Mouse (Mus musculus) embryonic facial prominence, embryonic 12.5 days (tissue): ENCODE measurements around the gene Prdm9. TPM values are rescaled to one million over a fixed set of nuclear protein-coding genes. Genes with fewer than 3 reads are reported as not detected.

Source experiments
- ATAC-seq: fragments of 200-750 bp; cut with Nextera tagmentation; 2 replicates; pipeline ENCODE4 v1.8.0; 2017; ENCODE audit not compliant: insufficient number of reproducible peaks, insufficient read depth, low FRiP score, low TSS enrichment
- H3K27ac ChIP-seq: fragments of 300-500 bp; sonication (generic); 2 replicates; pipeline ENCODE4 v1.5.1; 2016; ENCODE audit warnings: mild to moderate bottlenecking
- H3K27me3 ChIP-seq: fragments of 300-500 bp; sonication (generic); 2 replicates; pipeline ENCODE4 v1.6.1; 2016; ENCODE audit warnings: mild to moderate bottlenecking, moderate library complexity
- H3K36me3 ChIP-seq: fragments of 300-500 bp; sonication (generic); 2 replicates; pipeline ENCODE4 v1.6.1; 2016; ENCODE audit warnings: mild to moderate bottlenecking
- H3K4me1 ChIP-seq: fragments of 300-500 bp; sonication (generic); 2 replicates; pipeline ENCODE4 v1.6.1; 2016
- H3K4me2 ChIP-seq: fragments of 300-500 bp; sonication (generic); replicated peaks from 2 replicates; pipeline ENCODE4 v1.6.1; 2016; ENCODE audit warnings: mild to moderate bottlenecking, moderate library complexity
- H3K4me3 ChIP-seq: fragments of 300-500 bp; sonication (generic); 2 replicates; pipeline ENCODE4 v1.5.1; 2016; ENCODE audit warnings: mild to moderate bottlenecking
- H3K9ac ChIP-seq: fragments of 300-500 bp; sonication (generic); 2 replicates; pipeline ENCODE4 v1.6.1; 2016; ENCODE audit warnings: mild to moderate bottlenecking, moderate library complexity
- H3K9me3 ChIP-seq: fragments of 300-500 bp; sonication (generic); 2 replicates; pipeline ENCODE4 v1.6.1; 2016; ENCODE audit warnings: mild to moderate bottlenecking, moderate library complexity
- WGBS: fragments of 180-500 bp; shearing (Covaris S2); methylation state at CpG from one replicate; pipeline ENCODE4 v1.1.7; 2016; 5-methylcytosine and 5-hydroxymethylcytosine counted together
- polyA plus RNA-seq: library from polyadenylated mRNA; unstranded; fragments of >200 nt; fragmentation: Nextera tagmentation; extraction: Ambion mirVana; gene quantifications from 2 replicates; pipeline ENCODE4 v1.2.1, GENCODE M21; 2016

The Prdm9 gene
- polyA plus RNA-seq, 1 experiment from 2014 or later: 2.1 TPM

DNA sequence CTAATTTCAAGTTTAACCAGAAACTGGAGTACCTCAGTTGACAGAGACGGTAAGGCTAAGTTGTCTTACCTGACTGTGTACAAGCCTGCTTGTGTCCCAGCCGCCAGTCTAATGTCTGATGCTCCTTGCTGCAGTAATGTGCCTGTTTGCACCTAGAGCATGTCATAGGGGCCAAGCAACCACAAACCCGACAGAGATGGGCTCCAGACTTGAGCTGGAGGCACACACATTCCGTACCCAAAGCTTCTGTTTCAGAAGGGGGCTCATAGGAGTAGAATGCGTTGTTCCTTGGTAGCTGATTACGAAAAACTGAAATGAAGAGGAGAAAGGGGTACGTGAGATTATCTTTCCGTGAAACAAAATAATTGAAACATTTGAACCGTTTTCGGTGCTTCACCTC, 37.9 kb downstream of the Prdm9 start:
- Histone ChIP-seq H3K27ac (no peak overlapping the region), H3K9ac (peak overlapping the region; percentile 78), H3K9me3 (no peaks in the 10 kb centered on the region), H3K4me1 (peaks cover 15% of the 10 kb centered on the region), H3K4me3 (peak overlapping the region; percentile 78), H3K4me2 (peak overlapping the region; percentile 69), H3K27me3 (no peaks in the 10 kb centered on the region), H3K36me3 (peaks cover 20% of the 10 kb centered on the region)
- WGBS: 13% methylated on average over 10 of the region's 10 CpGs
- no peak for ATAC-seq

- no peak overlapping the region for H3K9ac ChIP-seq
- no peak overlapping the region for H3K4me2 ChIP-seq
- no peak for ATAC-seq
- no peak overlapping the region for H3K27ac ChIP-seq
- no peaks in the 10 kb centered on the region for H3K27me3 ChIP-seq
- no peak overlapping the region for H3K4me3 ChIP-seq
- no peaks in the 10 kb centered on the region for H3K9me3 ChIP-seq
- no peaks in the 10 kb centered on the region for H3K4me1 ChIP-seq
- peaks cover 78% of the 10 kb centered on the region for H3K36me3 ChIP-seq
- WGBS: 93% methylated on average over 1 of the region's 1 CpGs
These were observed 45.4 kb downstream of the Prdm9 start for GRCm38 (mm10) chr17:15518766-15519165.

- Histone ChIP-seq H3K27ac (no peak overlapping the region), H3K4me3 (no peak overlapping the region), H3K9me3 (no peaks in the 10 kb centered on the region), H3K4me1 (no peaks in the 10 kb centered on the region), H3K36me3 (peaks cover 84% of the 10 kb centered on the region), H3K9ac (no peak overlapping the region), H3K4me2 (no peak overlapping the region), H3K27me3 (no peaks in the 10 kb centered on the region)
- 89% methylated on average over 5 of the region's 5 CpGs for WGBS
- no peak for ATAC-seq
These were observed 46.0 kb downstream of the Prdm9 start for GRCm38 (mm10) chr17:15518186-15518585.

DNA sequence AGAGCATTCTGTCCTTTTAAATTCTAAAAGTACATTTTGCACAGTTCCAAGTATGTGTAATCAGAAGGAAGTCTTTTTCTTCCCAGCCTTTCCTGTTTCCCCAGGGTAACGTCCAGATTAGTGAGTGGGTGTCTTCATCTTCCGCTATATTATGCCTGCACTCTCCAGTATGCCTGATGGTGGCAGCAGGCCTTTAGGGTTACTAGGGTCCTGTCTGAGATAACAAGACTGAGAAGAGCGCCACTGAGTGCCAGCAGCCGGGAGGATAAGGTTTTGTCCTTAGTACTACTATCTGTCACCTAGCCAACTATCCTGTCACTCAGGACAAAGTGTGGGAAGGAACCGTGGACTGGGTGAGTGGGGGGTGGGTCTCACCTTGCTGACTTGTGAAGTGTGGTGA, 46.4 kb downstream of the Prdm9 start:
- no peak for ATAC-seq
- Histone ChIP-seq H3K4me3 (no peak overlapping the region), H3K27me3 (no peaks in the 10 kb centered on the region), H3K36me3 (peaks cover 87% of the 10 kb centered on the region), H3K9me3 (no peaks in the 10 kb centered on the region), H3K4me2 (no peak overlapping the region), H3K27ac (no peak overlapping the region), H3K4me1 (no peaks in the 10 kb centered on the region), H3K9ac (no peak overlapping the region)
- WGBS: 73% methylated on average over 5 of the region's 5 CpGs

GRCm38 (mm10) chr17:15510694-15511093, 53.5 kb downstream of the Prdm9 start:
- no peaks in the 10 kb centered on the region for H3K4me1 ChIP-seq
- WGBS: 92% methylated on average over 2 of the region's 2 CpGs
- no peak overlapping the region for H3K9ac ChIP-seq
- no peak for ATAC-seq
- H3K4me3 ChIP-seq: no peak overlapping the region
- peaks cover 91% of the 10 kb centered on the region for H3K36me3 ChIP-seq
- H3K27ac ChIP-seq: no peak overlapping the region
- H3K9me3 ChIP-seq: 0 out of 2 replicates have a peak, but pooled peaks cover 3% of the 10 kb centered on the region
- no peaks in the 10 kb centered on the region for H3K27me3 ChIP-seq
- H3K4me2 ChIP-seq: no peak overlapping the region

- WGBS: under 1% methylated on average over 63 of the region's 63 CpGs
- peak within 1 kb of the TSS; percentile 86 for H3K4me2 ChIP-seq
- peaks cover 20% of the 10 kb centered on the region for H3K4me1 ChIP-seq
- H3K9me3 ChIP-seq: no peaks in the 10 kb centered on the region
- peak; percentile 92 for ATAC-seq
- H3K4me3 ChIP-seq: peak within 1 kb of the TSS; percentile 99
- no peaks in the 10 kb centered on the region for H3K27me3 ChIP-seq
- H3K9ac ChIP-seq: peak within 1 kb of the TSS; percentile 93
- peaks cover 13% of the 10 kb centered on the region for H3K36me3 ChIP-seq
- H3K27ac ChIP-seq: peak within 1 kb of the TSS; percentile 77
These were observed 64.3 kb downstream of the Prdm9 start, which contains the start of the genes Psmb1 and Tbp for GRCm38 (mm10) chr17:15499656-15500394. Gene Psmb1, minus strand, starts transcription at chr17:15499751. Gene Tbp, plus strand, starts transcription at chr17:15499888.

GRCm38 (mm10) chr17:15498753-15499113, 65.4 kb downstream of the Prdm9 start:
- Histone ChIP-seq H3K36me3 (peaks cover 11% of the 10 kb centered on the region), H3K4me2 (peak overlapping the region; percentile 86), H3K9ac (peak overlapping the region; percentile 88; the same call in 1 of the 2 replicates), H3K4me1 (peaks cover 20% of the 10 kb centered on the region), H3K27me3 (no peaks in the 10 kb centered on the region), H3K27ac (no peak overlapping the region), H3K4me3 (peak overlapping the region; percentile 99), H3K9me3 (no peaks in the 10 kb centered on the region)
- no peak for ATAC-seq
- 40% methylated on average over 7 of the region's 7 CpGs for WGBS

- Histone ChIP-seq H3K36me3 (peaks cover 15% of the 10 kb centered on the region), H3K27me3 (no peaks in the 10 kb centered on the region), H3K9ac (peak overlapping the region; percentile 88), H3K9me3 (no peaks in the 10 kb centered on the region), H3K4me3 (peak overlapping the region; percentile 99), H3K27ac (peak overlapping the region; percentile 95), H3K4me2 (peak overlapping the region; percentile 86), H3K4me1 (peaks cover 20% of the 10 kb centered on the region)
- ATAC-seq: peak; percentile 94
- under 1% methylated on average over 50 of the region's 50 CpGs for WGBS
These were observed 66.0 kb downstream of the Prdm9 start for GRCm38 (mm10) chr17:15497882-15498752.

Other genes starting within 250 kb of the Prdm9 start
- 9.8 and 10.1 TPM in 2 replicates for gene Dll1, start 187.5 kb downstream of the Prdm9 start, polyA plus RNA-seq
- 35.7 and 36.0 TPM in 2 replicates for gene Fam120b, start 168.2 kb downstream of the Prdm9 start, polyA plus RNA-seq
- 244 and 252 TPM in 2 replicates for gene Psmb1, start 64.6 kb downstream of the Prdm9 start, polyA plus RNA-seq
- gene Tbp, start 64.5 kb downstream of the Prdm9 start, polyA plus RNA-seq: 50.9 and 53.9 TPM in 2 replicates
- gene Pdcd2, start 37.1 kb downstream of the Prdm9 start, polyA plus RNA-seq: 47.1 and 52.7 TPM in 2 replicates
- gene Chd1, start 140.6 kb upstream of the Prdm9 start, polyA plus RNA-seq: 45.7 and 46.1 TPM in 2 replicates